10 mouse cellular contexts compared by ENCODE assay signal in the genomic region with DNA sequence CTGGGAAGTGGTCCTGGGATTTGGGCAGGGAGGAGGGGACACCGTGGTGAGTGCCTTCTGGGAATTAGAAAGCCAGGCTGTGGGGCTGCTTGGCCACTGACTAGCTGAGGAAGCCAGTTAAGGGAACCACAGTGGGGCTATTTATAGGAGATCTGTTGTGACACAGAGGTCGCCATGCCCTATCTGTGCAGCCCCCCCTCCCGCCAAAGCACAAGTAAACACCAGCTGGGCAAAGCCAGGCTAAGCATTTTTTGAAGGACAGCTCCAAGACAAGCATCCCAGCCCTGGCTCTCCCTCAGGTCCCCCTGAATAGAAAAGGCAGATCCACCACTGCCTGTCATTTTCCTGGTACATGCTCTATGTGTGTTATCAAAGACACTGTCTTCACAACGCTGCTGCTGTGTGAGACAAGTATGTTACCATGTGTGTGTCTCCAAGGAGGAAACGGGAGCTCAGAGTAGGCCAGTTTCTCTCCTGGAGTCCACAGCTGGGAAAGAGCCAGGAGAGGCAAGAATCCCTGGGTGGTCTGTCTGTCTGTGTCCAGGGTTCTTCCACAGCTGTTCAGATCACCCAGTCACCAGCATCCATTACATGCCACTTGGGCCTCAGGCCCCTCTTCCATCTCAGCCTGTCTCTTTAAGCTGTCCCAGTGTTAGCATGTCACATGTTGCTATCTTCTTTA. TPM values are rescaled to one million over a fixed set of nuclear protein-coding genes. Genes with fewer than 3 reads are reported as not detected.
A peak's percentile ranks its signal among the peaks of the same experiment; 100 is the strongest.
DNase-seq lines count a peak whose midpoint lies in the region; ATAC-seq and TF ChIP-seq lines count a peak whose summit lies in the region.
"Had no signal": no experiment of that assay in that cellular context is flagged by ENCODE, and none has a peak within 500 bp of the region (broad histone marks: within the 10 kb centered on the region; RNA-seq: fewer than 3 reads in every experiment).

No protein-coding gene starts in this region.

- no peak for TF ChIP-seq CTCF in olfactory bulb, adult 2 months (IDR thresholded peaks at IDR 0.05; ENCODE audit: insufficient read depth, low read depth, low read length)
- no peak for TF ChIP-seq CTCF in hindbrain, postnatal 0 days (IDR thresholded peaks at IDR 0.05; ENCODE audit: low read depth)

- no peak overlapping the region for H3K9ac ChIP-seq in embryonic facial prominence, embryonic 15.5 days
- H3K9ac ChIP-seq in hindbrain, postnatal 0 days (replicated peaks; ENCODE audit: low read length): no peak overlapping the region
- H3K9ac ChIP-seq: forebrain, embryonic 13.5 days had no signal

- WGBS in embryonic facial prominence, embryonic 15.5 days: 37% methylated on average over 5 of the region's 5 CpGs
- WGBS in olfactory bulb, adult 2 months: 51% methylated on average over 5 of the region's 5 CpGs
- 58% methylated on average over 5 of the region's 5 CpGs for WGBS in hindbrain, postnatal 0 days

- peak overlapping the region; percentile 77 for H3K4me3 ChIP-seq in megakaryocyte, embryonic 14.5 days (replicated peaks)
- no peak overlapping the region for H3K4me3 ChIP-seq in embryonic facial prominence, embryonic 15.5 days (replicated peaks)
- H3K4me3 ChIP-seq in olfactory bulb, adult 2 months (ENCODE audit: insufficient read depth, low read depth, low read length): no peak overlapping the region
- no peak overlapping the region for H3K4me3 ChIP-seq in hindbrain, postnatal 0 days (ENCODE audit: low read length)
- H3K4me3 ChIP-seq: forebrain, embryonic 13.5 days; midbrain, embryonic 10.5 days had no signal

- peaks cover 14% of the 10 kb centered on the region for H3K9me3 ChIP-seq in megakaryocyte, embryonic 14.5 days
- no peaks in the 10 kb centered on the region for H3K9me3 ChIP-seq in embryonic facial prominence, embryonic 15.5 days (replicated peaks)
- no peaks in the 10 kb centered on the region for H3K9me3 ChIP-seq in hindbrain, postnatal 0 days (ENCODE audit: low read length)
- H3K9me3 ChIP-seq: forebrain, embryonic 13.5 days; midbrain, embryonic 10.5 days had no signal

- no peak for ATAC-seq in megakaryocyte, adult 5-6 weeks (ENCODE audit: poor library complexity, severe bottlenecking)
- ATAC-seq in embryonic facial prominence, embryonic 15.5 days (ENCODE audit: insufficient number of reproducible peaks, low FRiP score, low TSS enrichment, low read depth): no peak
- no peak for ATAC-seq in hindbrain, postnatal 0 days
- ATAC-seq: forebrain, embryonic 13.5 days had no signal

- TF ChIP-seq POLR2A in olfactory bulb, adult 2 months (IDR thresholded peaks at IDR 0.05; ENCODE audit: insufficient read depth, low read depth, low read length): no peak

- peak overlapping the region; percentile 83 for H3K27ac ChIP-seq in embryonic facial prominence, embryonic 15.5 days (replicated peaks)
- H3K27ac ChIP-seq in olfactory bulb, adult 2 months (ENCODE audit: insufficient read depth, low read depth, low read length): peak overlapping the region; percentile 49
- H3K27ac ChIP-seq in hindbrain, postnatal 0 days: no peak overlapping the region
- H3K27ac ChIP-seq: forebrain, embryonic 13.5 days; midbrain, embryonic 10.5 days had no signal

- H3K4me1 ChIP-seq in megakaryocyte, embryonic 14.5 days: peaks cover 83% of the 10 kb centered on the region
- peaks cover 28% of the 10 kb centered on the region for H3K4me1 ChIP-seq in embryonic facial prominence, embryonic 15.5 days
- peaks cover 16% of the 10 kb centered on the region for H3K4me1 ChIP-seq in olfactory bulb, adult 2 months (ENCODE audit: control insufficient read depth, insufficient read depth, low read length)
- H3K4me1 ChIP-seq in hindbrain, postnatal 0 days (ENCODE audit: insufficient read depth, low read length): no peaks in the 10 kb centered on the region; the same call in 1 of the 2 replicates

- intact Hi-C loops in heart, postnatal 10 days (cut with DNase I): no loop called here

- DNase-seq in heart, postnatal 10 days: peak; percentile 68 to 70
- no peak for DNase-seq in layer of hippocampus, adult 11-12 months (ENCODE audit: low spot score)
- DNase-seq in frontal cortex, postnatal 36 days (ENCODE audit: low spot score in 2 of 2): no peak
- DNase-seq in hindbrain, postnatal 0 days (ENCODE audit: low spot score): no peak

- H3K27me3 ChIP-seq in megakaryocyte, embryonic 14.5 days (replicated peaks): peaks cover 15% of the 10 kb centered on the region
- no peaks in the 10 kb centered on the region for H3K27me3 ChIP-seq in embryonic facial prominence, embryonic 15.5 days
- no peaks in the 10 kb centered on the region for H3K27me3 ChIP-seq in hindbrain, postnatal 0 days (ENCODE audit: insufficient read depth, low read length)

- no peaks in the 10 kb centered on the region for H3K36me3 ChIP-seq in megakaryocyte, embryonic 14.5 days (replicated peaks; ENCODE audit: low read length)
- no peaks in the 10 kb centered on the region for H3K36me3 ChIP-seq in embryonic facial prominence, embryonic 15.5 days
- H3K36me3 ChIP-seq in hindbrain, postnatal 0 days (ENCODE audit: insufficient read depth, low read length): no peaks in the 10 kb centered on the region
- H3K36me3 ChIP-seq: midbrain, embryonic 10.5 days had no signal

- H3K4me2 ChIP-seq in embryonic facial prominence, embryonic 15.5 days (replicated peaks): no peak overlapping the region
- no peak overlapping the region for H3K4me2 ChIP-seq in hindbrain, postnatal 0 days (ENCODE audit: low read depth, low read length)
- H3K4me2 ChIP-seq: forebrain, embryonic 13.5 days had no signal

RNA-seq across cellular contexts. Expression of a gene that starts 5.9 kb away (rescaled TPM):
- 2.9 and 6.8 TPM in 2 replicates for polyA plus RNA-seq in megakaryocyte, embryonic 14.5 days (2012; ENCODE audit: insufficient read depth, low replicate concordance)
- total RNA-seq in megakaryocyte, adult 5-6 weeks (2015): 42.1 and 45.0 TPM in 2 replicates
- total RNA-seq in megakaryocyte, adult 5-6 weeks (2017): 37.0 TPM in 2 replicates
- polyA plus RNA-seq in embryonic facial prominence, embryonic 15.5 days (2015; fragmentation: Nextera tagmentation; extraction: Ambion mirVana): 16.0 and 16.4 TPM in 2 replicates
- total RNA-seq in heart, postnatal 10 days (2021): 10 to 100 TPM; 16.8 to 20.4 TPM
- not detected in 2 replicates for polyA plus RNA-seq in olfactory bulb, adult 2 months (2012; ENCODE audit: insufficient read depth, insufficient read length, low replicate concordance, missing spikeins)
- total RNA-seq in hindbrain, postnatal 0 days (2014; rRNA removed): 9.3 and 10.3 TPM in 2 replicates
- polyA plus RNA-seq in hindbrain, postnatal 0 days (2015; fragmentation: Nextera tagmentation; extraction: Ambion mirVana): 5.3 and 6.5 TPM in 2 replicates

RNA-seq across cellular contexts. Expression of a gene that starts 24.2 kb away (rescaled TPM):
- polyA plus RNA-seq in megakaryocyte, embryonic 14.5 days (2012; ENCODE audit: insufficient read depth, low replicate concordance): 0.47 TPM in 1 of 2 replicates, not detected in the other
- 0.16 and 0.30 TPM in 2 replicates for total RNA-seq in megakaryocyte, adult 5-6 weeks (2015)
- total RNA-seq in megakaryocyte, adult 5-6 weeks (2017): 0.29 and 0.85 TPM in 2 replicates
- 11.4 and 15.1 TPM in 2 replicates for polyA plus RNA-seq in embryonic facial prominence, embryonic 15.5 days (2015; fragmentation: Nextera tagmentation; extraction: Ambion mirVana)
- total RNA-seq in heart, postnatal 10 days (2021): 10 to 100 TPM; 14.9 to 18.0 TPM
- polyA plus RNA-seq in olfactory bulb, adult 2 months (2012; ENCODE audit: insufficient read depth, insufficient read length, low replicate concordance, missing spikeins): not detected in 2 replicates
- total RNA-seq in hindbrain, postnatal 0 days (2014; rRNA removed): 6.7 and 8.7 TPM in 2 replicates
- polyA plus RNA-seq in hindbrain, postnatal 0 days (2015; fragmentation: Nextera tagmentation; extraction: Ambion mirVana): 1.5 and 1.6 TPM in 2 replicates

RNA-seq across cellular contexts. Expression of a gene that starts 35.9 kb away (rescaled TPM):
- 36.9 and 65.9 TPM in 2 replicates for polyA plus RNA-seq in megakaryocyte, embryonic 14.5 days (2012; ENCODE audit: insufficient read depth, low replicate concordance)
- 8.2 and 12.1 TPM in 2 replicates for total RNA-seq in megakaryocyte, adult 5-6 weeks (2015)
- 53.3 and 58.0 TPM in 2 replicates for total RNA-seq in megakaryocyte, adult 5-6 weeks (2017)
- polyA plus RNA-seq in embryonic facial prominence, embryonic 15.5 days (2015; fragmentation: Nextera tagmentation; extraction: Ambion mirVana): 69.9 and 71.9 TPM in 2 replicates
- 10 to 100 TPM; 24.1 to 28.2 TPM for total RNA-seq in heart, postnatal 10 days (2021)
- polyA plus RNA-seq in olfactory bulb, adult 2 months (2012; ENCODE audit: insufficient read depth, insufficient read length, low replicate concordance, missing spikeins): not detected in 2 replicates
- total RNA-seq in hindbrain, postnatal 0 days (2014; rRNA removed): 44.1 and 52.3 TPM in 2 replicates
- 69.1 and 75.3 TPM in 2 replicates for polyA plus RNA-seq in hindbrain, postnatal 0 days (2015; fragmentation: Nextera tagmentation; extraction: Ambion mirVana)

RNA-seq across cellular contexts. Expression of a gene that starts 44.8 kb away (rescaled TPM):
- polyA plus RNA-seq in megakaryocyte, embryonic 14.5 days (2012; ENCODE audit: insufficient read depth, low replicate concordance): 2.1 TPM in 1 of 2 replicates, not detected in the other
- not detected in 2 replicates for total RNA-seq in megakaryocyte, adult 5-6 weeks (2015)
- total RNA-seq in megakaryocyte, adult 5-6 weeks (2017): not detected in 2 replicates
- polyA plus RNA-seq in embryonic facial prominence, embryonic 15.5 days (2015; fragmentation: Nextera tagmentation; extraction: Ambion mirVana): 1.3 and 1.5 TPM in 2 replicates
- 1 to 10 TPM; 2.3 to 3.6 TPM for total RNA-seq in heart, postnatal 10 days (2021)
- polyA plus RNA-seq in olfactory bulb, adult 2 months (2012; ENCODE audit: insufficient read depth, insufficient read length, low replicate concordance, missing spikeins): not detected in 2 replicates
- total RNA-seq in hindbrain, postnatal 0 days (2014; rRNA removed): not detected in 2 replicates
- polyA plus RNA-seq in hindbrain, postnatal 0 days (2015; fragmentation: Nextera tagmentation; extraction: Ambion mirVana): 0.15 and 0.30 TPM in 2 replicates

Comparison
In these comparisons a context has a peak if more than half of its experiments do, and no peak if none do; other contexts are left out.
1. DNase-seq: peak in heart, postnatal 10 days (2 of 2); none in layer of hippocampus, adult 11-12 months (single experiment), frontal cortex, postnatal 36 days (0 of 2) and hindbrain, postnatal 0 days (single experiment).
2. RNA of a gene that starts 35.9 kb away (polyA plus RNA-seq): 69.1 to 75.3 TPM in hindbrain, postnatal 0 days, 69.9 to 71.9 TPM in embryonic facial prominence, embryonic 15.5 days and 36.9 to 65.9 TPM in megakaryocyte, embryonic 14.5 days; not detected in olfactory bulb, adult 2 months; every median in the first group is over 10 times any median in the second.